Mouse (Mus musculus) T-helper 2 cell (primary cell): ENCODE data around the gene Txndc2.

ENCODE experiments used
- in situ Hi-C: fragments of 300-600 bp; cut with MboI, MseI; formaldehyde crosslinking; loops from one replicate; pipeline ENCODE4 v1.15.1; 2025; ENCODE audit warnings: high pct_unique_total_duplicates

Gene Txndc2

GRCm38 (mm10) chr17:65641734-65642218 lies at the start of gene Txndc2:
Txndc2 (minus strand) TSS chr17:65642168.
- in situ Hi-C loops: no loop called here

- in situ Hi-C loops: no loop called here
These were observed 41.8 kb upstream of the Txndc2 start for GRCm38 (mm10) chr17:65683731-65684130.

- in situ Hi-C loops: no loop called here
These were observed 41.3 kb upstream of the Txndc2 start for GRCm38 (mm10) chr17:65683316-65683715.

GRCm38 (mm10) chr17:65682071-65682680 lies 40.2 kb upstream of the Txndc2 start:
- in situ Hi-C loops: no loop called here

GRCm38 (mm10) chr17:65681516-65681915 lies 39.5 kb upstream of the Txndc2 start:
- in situ Hi-C loops: no loop called here

GRCm38 (mm10) chr17:65680801-65681412 lies 38.9 kb upstream of the Txndc2 start:
- in situ Hi-C loops: no loop called here

- in situ Hi-C loops: no loop called here
These were observed 38.0 kb upstream of the Txndc2 start for GRCm38 (mm10) chr17:65679806-65680446.

GRCm38 (mm10) chr17:65677742-65678141 lies 35.8 kb upstream of the Txndc2 start:
- in situ Hi-C loops: no loop called here

GRCm38 (mm10) chr17:65676536-65676935 lies 34.6 kb upstream of the Txndc2 start:
- in situ Hi-C loops: no loop called here

GRCm38 (mm10) chr17:65675985-65676384 lies 34.0 kb upstream of the Txndc2 start:
- in situ Hi-C loops: no loop called here

- in situ Hi-C loops: no loop called here
These were observed 32.8 kb upstream of the Txndc2 start for GRCm38 (mm10) chr17:65674710-65675171.

- in situ Hi-C loops: no loop called here
These were observed 31.0 kb upstream of the Txndc2 start for GRCm38 (mm10) chr17:65672926-65673325.

GRCm38 (mm10) chr17:65669061-65669460 lies 27.1 kb upstream of the Txndc2 start:
- in situ Hi-C loops: no loop called here

GRCm38 (mm10) chr17:65667792-65668191 lies 25.8 kb upstream of the Txndc2 start:
- in situ Hi-C loops: no loop called here

GRCm38 (mm10) chr17:65666388-65667161 lies 24.6 kb upstream of the Txndc2 start:
- in situ Hi-C loops: no loop called here

GRCm38 (mm10) chr17:65665786-65666387 lies 23.9 kb upstream of the Txndc2 start:
- in situ Hi-C loops: no loop called here

GRCm38 (mm10) chr17:65663329-65664078 lies 21.5 kb upstream of the Txndc2 start:
- in situ Hi-C loops: loop anchor here (5.0 kb wide), 1 partner anchor 104 kb away; no protein-coding TSS in a partner anchor

GRCm38 (mm10) chr17:65662662-65663061 lies 20.7 kb upstream of the Txndc2 start:
- in situ Hi-C loops: loop anchor here (5.0 kb wide), 1 partner anchor 105 kb away; no protein-coding TSS in a partner anchor

GRCm38 (mm10) chr17:65658416-65658815 lies 16.4 kb upstream of the Txndc2 start:
- in situ Hi-C loops: loop anchor here (10.0 kb wide), 1 partner anchor 1234 kb away; no protein-coding TSS in a partner anchor

- in situ Hi-C loops: loop anchor here (10.0 kb wide), 1 partner anchor 1233 kb away; no protein-coding TSS in a partner anchor
These were observed 16.0 kb upstream of the Txndc2 start for GRCm38 (mm10) chr17:65657958-65658357.
